Mouse (Mus musculus): ENCODE measurements around the gene Mgat4c.
"Not testable (repeated sequence)": the region's sequence is repeated elsewhere in the genome, so short reads cannot be mapped to it uniquely, and the experiment has no call there.

The Mgat4c gene

DNA sequence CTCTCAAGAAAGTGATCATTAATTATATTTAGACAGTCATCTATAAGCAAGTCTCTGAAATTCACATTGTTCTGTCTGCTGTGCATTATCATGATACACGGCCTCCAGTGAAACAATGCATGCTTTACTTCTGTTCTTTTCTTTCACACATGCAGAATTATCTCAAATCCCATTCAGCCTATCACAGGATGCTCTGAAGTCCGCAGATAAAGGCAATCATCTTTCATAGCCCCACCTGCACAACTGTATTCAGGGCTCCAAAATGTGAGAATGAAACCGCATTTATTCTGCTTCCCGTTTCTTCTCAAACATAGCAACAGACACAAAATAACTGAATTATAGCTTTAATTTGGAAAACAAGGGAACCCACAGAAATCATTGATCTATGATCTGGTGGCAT lies 446.1 kb downstream of the Mgat4c start:
- no peak for DNase-seq (ENCODE audit: low read depth, low spot score)

DNA sequence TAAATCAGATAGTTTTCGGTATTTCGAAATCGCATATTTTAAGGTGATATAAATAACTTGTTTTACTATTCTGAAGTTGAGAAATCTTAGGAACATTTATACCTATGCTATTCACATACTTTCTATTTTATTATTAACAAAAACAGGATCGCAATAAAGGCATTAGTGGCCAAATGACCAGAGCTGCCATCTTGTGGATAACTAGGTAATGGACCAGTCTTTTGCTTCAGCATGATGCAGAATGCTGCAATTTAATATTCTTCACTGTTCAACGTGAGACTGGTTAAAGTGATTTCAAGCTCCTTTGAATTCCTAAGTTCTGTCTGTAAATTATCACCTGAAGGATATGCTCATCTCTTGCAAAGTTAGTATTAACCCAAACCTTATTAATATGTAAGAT lies 473.6 kb downstream of the Mgat4c start:
- DNase-seq (ENCODE audit: low read depth, low spot score): no peak

DNA sequence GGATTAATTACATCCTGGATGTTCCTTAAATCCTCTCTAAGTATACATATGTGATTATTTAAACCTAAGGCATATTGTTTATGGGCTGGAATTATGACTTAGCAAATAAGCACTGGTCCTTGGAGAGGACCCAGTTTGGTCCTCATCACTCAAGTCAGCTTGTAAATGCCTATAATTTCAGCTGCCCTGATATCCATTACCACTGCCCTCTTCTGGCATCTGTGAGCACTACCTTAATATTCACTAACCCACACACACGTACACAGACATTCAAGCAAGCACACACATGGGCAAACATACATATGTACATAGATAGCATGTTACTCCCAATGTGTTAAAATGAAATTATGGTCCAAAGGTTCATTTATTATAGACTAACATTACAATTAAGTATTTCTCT lies 474.6 kb downstream of the Mgat4c start:
- DNase-seq (ENCODE audit: low read depth, low spot score): no peak

DNA sequence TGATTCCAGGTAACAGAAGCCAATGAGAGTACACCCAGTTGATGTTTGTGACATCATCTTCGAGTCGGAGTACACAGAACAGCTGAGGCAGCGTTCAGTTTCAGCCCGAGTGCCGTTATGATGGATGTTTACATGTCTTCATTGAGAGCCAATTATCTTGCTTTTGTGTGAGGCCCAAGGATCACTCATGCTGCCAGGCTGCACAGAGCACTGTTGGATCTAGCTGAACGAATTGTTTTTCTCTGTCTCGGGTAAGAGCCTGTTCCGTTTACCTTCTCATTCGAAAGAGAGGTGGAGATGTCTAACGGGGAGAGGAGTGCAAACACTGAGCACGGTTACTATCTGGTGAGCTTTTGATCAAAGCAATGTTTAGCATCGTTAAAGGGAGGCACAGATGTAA lies 477.5 kb downstream of the Mgat4c start:
- peak; percentile 19 for DNase-seq (ENCODE audit: low read depth, low spot score)

DNA sequence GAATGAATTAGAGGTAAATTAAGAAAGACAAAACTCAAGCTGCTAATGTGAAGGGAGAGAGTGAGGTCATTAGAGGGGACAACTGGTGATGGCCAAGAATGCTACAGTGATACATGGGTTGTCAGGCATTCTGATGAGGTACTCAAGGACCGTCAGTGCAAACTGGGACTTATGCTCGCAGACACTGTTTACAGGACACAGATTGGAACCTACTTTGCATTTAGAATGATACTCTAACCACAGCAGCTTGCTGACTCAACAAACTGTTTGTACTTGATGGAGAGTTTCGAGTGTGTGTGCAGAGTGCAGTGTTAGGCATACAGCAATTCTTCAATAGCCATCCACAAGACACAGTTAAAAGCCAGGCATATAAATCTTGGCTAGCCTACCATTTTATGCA lies 503.4 kb downstream of the Mgat4c start:
- peak; percentile 16 for DNase-seq (ENCODE audit: low read depth, low spot score)

DNA sequence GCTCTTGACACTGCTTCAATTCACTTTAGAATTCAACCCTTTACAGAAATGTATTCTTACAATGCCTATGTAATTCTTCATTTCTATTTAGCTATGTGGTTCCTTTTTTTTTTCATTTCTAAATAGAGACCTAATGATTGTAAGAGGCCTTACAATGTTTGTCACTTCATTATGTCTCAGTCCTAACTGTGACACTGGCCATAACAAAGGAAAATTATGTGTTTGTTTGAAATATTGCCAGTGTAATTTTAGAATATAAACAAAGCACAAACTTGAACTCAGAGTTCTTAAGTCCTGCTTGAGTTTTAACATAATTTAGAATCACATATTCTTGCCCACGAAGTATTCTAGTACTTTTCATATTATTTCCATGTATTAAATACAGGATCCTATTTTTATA lies 510.4 kb downstream of the Mgat4c start:
- no peak for DNase-seq (ENCODE audit: low read depth, low spot score)

DNA sequence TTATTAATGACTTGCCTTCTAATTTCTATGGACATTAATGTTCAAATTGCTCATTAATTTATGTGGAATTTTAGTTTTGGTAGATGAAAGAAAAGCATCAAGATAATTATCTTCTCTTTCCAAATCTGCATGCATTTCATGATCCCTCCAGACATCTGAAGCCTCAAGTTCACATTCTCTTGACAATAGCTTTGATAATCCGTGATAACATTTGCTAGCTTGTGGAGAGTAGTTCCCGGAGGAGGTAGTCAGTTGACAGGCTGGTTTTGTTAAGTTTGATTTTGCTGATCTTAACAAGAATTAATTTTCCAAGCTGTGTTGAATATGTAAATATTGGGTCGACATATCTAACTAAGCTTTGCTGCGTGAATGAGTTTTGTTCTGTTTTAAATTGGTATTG lies 515.6 kb downstream of the Mgat4c start:
- no peak for DNase-seq (ENCODE audit: low read depth, low spot score)

DNA sequence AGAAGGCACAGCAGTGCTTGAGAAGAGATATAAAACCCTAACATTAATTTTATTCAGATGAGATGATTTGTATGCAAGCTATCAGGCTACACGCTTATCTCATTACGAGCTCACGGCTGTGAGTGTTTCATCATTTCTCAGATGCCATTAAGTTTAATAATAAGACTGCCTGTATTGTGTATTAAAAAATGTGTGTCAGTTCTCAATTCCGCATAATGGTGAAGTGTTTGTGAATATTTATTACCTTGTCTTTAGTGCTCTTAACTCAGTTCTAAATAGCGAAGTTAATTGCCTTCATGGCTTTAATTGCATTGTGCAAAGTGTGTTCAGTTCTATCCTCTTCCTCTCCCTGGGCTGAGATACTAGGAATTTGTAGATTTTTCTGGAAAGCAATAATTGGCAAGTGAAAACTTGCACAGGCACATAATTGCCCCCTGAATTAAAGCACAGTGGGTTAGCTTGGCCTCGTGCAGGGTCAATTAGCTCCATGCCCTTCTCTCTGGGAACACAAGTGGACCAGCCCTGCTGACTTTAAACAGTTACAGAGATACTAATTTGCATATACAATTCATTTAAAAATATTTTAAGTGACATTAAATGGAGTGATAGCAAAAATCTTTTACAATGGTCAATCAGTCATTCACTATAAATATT lies 557.4 kb downstream of the Mgat4c start:
- DNase-seq (ENCODE audit: low read depth, low spot score): no peak

DNA sequence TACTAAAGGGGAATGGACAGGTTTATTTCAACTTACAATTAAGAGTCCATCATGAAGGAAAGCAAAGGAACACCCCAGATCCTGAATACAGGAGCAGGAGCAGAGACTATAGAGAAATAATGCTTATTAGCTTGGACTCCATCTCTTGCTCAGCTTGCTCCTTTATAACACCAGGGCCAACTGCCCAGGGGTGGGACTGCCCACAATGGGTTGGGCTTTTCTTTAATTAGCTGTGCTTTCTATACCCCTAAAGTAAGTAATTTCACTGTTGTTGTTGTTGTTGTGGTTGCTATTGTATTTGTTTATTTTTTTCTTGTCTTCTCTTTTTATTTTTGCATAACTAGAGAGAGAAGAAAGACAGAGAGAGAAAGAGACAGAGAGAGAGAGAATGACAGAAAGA lies 562.6 kb downstream of the Mgat4c start:
- no peak for DNase-seq (ENCODE audit: low read depth, low spot score)

DNA sequence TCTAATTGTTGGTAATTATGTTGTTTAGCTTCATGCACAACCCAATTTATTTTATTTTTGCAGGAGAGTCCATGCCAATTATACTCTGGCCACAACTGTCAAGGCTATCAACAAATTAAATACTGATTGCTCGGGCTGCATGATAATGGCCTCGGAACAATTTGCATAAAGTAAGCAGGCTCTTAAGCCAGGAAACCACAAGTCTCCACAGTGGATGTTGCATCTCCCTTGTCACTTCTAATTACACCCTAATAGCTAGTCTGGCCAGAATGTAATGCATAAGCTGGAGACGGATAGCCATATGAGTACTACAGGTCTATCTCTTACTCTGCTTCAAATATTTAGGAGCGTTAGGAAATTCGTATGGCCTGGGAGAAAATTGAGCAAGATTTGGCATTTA lies 563.3 kb downstream of the Mgat4c start:
- no peak for DNase-seq (ENCODE audit: low read depth, low spot score)

DNA sequence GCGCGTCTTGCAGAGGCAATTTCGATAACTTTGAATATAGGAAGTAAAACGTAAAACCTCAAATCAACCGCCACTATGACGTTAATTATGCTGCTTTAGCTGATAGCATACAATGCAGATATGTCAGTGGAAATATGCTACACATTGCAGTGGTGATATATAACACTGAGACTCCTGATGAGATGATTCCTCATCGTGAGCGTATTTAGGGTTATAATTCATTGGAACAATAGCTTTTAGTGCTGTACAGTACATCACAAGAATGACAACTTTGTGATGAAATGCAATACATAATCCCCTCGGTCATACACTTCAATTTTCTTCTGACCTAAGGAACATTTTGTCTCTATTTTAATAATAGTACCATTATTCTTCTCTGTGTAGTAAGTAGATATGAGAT lies 564.0 kb downstream of the Mgat4c start:
- no peak for DNase-seq (ENCODE audit: low read depth, low spot score)

DNA sequence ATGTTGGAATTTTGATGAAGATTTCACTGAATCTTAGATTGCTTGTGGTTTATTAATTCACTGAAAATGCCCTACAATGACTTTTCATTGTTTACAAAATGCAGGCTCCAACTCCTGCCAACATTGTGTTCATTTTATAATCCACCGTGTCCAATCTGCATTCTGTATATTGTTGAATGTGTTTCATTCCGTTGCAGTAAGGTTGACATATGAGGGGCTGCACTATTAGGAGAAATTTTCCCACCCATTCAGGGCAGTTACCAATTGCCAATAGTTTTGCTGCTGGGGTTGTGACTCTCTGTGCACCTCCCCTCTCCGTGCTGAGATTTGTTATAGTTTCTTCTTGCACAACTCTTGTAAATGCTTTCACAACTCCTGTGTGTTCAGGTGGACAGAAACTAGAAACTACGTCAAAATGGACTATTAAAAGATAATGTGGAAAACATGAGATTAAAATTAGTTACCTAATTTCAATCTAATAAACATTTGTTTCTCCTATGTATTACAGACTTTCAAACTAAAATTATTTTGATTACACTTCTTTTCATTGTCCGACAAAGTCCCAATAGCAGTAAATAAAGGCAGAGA lies 627.7 kb downstream of the Mgat4c start:
- no peak for DNase-seq (ENCODE audit: low read depth, low spot score)

DNA sequence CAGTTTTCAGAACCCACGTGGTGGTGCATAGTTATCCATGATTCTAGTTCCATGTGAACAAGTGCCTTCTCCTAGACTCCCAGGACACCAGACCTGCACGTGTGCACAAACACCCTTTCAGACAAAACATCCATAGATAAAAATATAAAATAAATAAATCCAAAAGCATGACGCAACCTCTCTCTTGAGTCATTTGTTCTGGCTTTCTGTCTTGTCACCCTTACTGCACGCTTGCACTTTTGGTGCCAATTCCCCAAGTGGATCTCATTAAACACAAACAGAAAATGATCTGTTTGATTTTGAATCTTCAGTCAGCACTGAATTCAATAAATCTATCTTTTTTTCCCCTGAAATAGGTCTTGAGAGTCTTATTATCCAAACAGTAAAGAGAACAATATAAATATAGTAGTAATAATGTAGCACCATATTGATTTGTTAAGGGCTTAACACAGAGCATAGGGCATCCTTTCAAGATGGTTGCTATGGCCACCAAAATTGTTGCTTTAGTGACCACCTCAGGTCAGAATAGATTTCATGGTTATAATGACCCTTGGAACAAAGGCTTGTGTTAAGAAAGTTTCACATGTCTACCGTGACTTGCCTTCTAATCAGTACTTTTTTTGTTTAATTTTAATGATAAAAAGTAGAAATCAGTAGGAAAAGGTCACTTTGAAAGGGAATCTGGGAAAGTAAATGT lies 684.5 kb downstream of the Mgat4c start:
- no peak for DNase-seq (ENCODE audit: low read depth, low spot score)

DNA sequence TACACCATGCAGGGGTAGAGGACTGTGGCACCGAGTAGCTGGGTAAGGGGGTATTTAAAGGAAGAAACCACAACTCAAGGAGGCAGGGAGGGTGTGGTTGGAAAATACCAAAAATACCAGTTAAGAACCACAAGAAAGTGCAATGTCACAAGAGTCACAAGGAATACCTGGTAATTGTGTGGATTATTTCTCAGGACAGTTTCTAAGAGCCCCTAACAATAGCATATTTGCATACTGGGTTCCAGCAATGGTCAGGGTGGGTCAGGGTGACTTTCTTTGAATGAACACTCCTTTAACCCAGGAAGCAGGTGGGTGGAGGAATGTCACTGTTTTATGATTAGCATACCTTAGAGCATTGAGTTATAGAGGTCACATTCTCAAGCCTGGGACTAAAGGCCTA lies 689.3 kb downstream of the Mgat4c start:
- DNase-seq (ENCODE audit: low read depth, low spot score): no peak

DNA sequence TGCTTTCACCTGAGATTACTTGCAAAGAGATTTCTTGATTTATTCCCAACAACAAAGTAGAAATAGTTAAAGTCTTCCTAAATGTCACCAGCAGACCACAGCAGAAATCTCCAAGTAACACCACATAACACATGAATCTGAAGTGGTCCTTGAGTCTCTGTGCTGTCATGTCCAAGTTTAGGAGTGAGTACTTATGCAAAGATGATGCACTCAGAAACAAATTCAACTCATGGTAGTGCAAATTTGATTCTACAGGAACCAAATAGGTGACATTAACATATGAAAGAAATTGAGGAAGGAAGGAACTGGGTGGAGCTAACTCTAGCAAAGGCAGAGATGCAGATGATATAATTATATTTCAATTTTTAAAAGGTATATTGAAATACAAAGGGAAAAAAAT lies 690.8 kb downstream of the Mgat4c start:
- DNase-seq (ENCODE audit: low read depth, low spot score): no peak

DNA sequence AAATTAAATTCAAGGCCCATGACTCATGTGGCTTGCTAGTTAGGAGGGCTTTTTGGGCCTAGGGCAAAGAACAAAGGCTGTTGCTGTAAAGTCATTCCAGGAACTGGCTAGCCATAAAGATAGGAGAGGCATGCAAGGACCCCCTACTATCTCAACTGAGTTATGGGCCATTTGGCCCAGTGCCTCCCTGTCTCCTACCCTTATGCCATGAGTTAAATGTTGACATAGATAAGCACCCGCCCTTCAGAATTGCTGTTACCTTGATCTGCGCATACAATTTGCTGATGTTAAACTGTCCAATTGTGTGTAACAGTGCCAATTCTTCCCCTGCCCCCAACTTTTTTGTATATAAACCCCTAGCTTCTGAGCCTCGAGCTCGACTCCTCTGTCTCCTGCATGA lies 692.8 kb downstream of the Mgat4c start:
- DNase-seq (ENCODE audit: low read depth, low spot score): no peak

DNA sequence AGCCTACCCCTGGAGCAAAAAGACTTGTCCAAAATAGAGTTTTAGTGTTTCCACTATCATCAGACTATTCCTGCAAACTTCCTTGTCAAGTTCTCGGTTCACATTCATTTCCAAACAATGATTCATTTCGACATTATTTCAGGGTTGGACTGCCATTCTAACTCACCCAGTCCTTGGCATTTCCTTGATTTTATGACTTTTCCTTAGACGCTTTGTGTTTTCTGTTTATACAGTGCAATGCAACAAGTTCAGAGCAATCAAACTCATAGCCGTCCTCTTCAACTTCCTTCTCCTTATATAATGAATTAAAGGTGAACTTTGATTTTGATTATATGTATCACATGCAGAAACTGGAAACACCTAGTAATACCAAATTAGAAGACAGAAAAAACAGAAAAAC lies 696.1 kb downstream of the Mgat4c start:
- DNase-seq (ENCODE audit: low read depth, low spot score): no peak

DNA sequence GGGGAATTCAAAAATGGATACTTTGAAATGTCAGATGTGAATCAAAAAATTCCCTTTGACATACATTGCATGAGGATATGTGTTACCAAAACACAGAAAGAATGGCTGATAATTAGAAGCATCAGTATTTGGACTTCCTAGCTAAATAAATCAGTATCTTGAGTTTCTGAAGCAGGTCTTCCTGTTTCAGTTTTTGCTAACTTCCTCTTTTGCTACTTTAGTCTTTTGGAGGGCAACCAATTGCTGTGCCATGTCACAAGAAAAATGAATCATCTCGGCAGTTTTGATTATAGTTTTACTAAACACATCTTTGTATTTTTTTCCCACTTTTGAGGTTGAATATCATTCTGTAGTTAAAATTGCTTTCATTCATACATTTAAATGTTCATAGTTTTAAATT lies 707.9 kb downstream of the Mgat4c start:
- DNase-seq (ENCODE audit: low read depth, low spot score): no peak

DNA sequence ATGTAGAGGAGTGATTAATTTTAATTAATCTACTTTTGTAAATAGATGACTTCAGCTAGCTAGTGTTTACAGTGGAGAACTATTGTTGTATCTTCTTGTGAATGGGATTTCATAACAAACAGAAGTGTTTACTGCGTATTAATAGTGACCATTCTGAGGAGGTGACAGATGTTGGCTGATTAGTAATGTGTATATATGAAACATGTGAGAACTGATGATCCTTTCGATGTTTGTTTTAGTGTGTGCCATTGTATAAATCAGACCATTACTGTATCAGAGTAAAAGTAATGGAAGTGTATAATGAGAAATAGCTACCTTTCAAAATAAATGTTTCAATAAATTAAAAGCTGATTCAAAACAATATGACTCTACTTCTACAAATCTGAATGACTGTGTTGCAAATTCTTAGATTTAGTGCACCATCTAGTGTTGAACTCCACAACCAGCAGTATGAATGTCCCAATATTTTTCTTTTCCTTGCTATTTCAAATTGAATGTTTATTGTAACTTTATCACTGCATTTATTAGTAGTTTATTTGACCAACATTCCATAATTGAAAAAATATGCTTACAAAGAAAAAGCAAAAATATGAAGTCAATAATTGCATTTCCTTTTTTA lies 736.5 kb downstream of the Mgat4c start:
- DNase-seq (ENCODE audit: low read depth, low spot score): peak; percentile 9

DNA sequence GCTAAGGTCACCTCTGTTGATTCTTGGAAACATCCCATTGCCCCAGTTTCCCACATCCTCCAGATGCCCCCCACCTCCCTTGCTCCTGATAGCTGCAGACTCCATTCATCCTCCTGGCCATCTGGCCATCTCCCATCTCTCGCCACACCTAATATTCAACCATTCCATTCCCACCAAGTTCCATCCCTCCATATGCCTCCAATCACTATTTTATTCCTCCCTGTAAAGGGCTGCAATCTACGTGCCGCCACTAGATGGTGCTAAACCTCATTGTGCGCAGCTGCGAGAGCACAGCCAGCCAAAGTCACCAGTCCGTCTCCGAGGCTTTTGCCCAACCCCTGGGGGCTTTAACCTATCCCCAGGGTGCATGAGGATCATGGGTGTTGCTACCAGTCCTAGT lies 753.8 kb downstream of the Mgat4c start:
- DNase-seq (ENCODE audit: low read depth, low spot score): not testable (repeated sequence)

DNA sequence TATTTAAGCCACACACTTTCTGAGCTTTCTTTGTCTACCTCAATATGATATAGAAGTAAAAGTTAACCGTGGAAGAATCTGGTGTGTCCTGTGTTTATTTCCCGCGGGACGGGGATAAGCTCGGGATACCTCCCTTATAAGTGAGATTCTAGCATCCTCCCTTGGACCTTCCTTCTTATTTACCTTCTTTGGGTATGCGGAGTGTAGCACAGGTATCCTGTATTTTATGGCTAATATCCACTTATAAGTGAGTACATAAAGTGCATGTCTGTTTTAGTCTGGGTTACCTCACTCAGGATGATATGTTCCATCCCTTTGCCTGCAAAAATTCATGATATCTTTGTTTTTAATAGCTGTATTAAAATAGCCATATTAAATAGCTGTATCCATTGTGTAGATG lies 754.2 kb downstream of the Mgat4c start:
- not testable (repeated sequence) for DNase-seq (ENCODE audit: low read depth, low spot score)
